Mouse (Mus musculus) kidney, embryonic 15.5 days (tissue): ENCODE data around the gene Gjb4. TPM values are rescaled to one million over a fixed set of nuclear protein-coding genes. Genes with fewer than 3 reads are reported as not detected.

Source experiments
- ATAC-seq: fragments of 200-750 bp; cut with Nextera tagmentation; replicated peaks from 2 replicates; pipeline ENCODE4 v1.8.0; 2017; ENCODE audit warnings: moderate TSS enrichment; ENCODE audit not compliant: low FRiP score
- H3K27ac ChIP-seq: fragments of 300-500 bp; sonication (generic); 2 replicates; pipeline ENCODE4 v1.5.1; 2015; ENCODE audit warnings: mild to moderate bottlenecking, inconsistent platforms
- H3K27me3 ChIP-seq: fragments of 300-500 bp; sonication (generic); 2 replicates; pipeline ENCODE4 v1.6.1; 2015; ENCODE audit warnings: inconsistent platforms
- H3K36me3 ChIP-seq: fragments of 300-500 bp; sonication (generic); 2 replicates; pipeline ENCODE4 v1.6.1; 2015; ENCODE audit warnings: inconsistent platforms
- H3K4me1 ChIP-seq: fragments of 300-500 bp; sonication (generic); 2 replicates; pipeline ENCODE4 v1.6.1; 2015; ENCODE audit warnings: inconsistent platforms
- H3K4me2 ChIP-seq: fragments of 300-500 bp; sonication (generic); 2 replicates; pipeline ENCODE4 v1.6.1; 2015; ENCODE audit warnings: moderate library complexity, mild to moderate bottlenecking, inconsistent platforms
- H3K4me3 ChIP-seq: fragments of 300-500 bp; sonication (generic); replicated peaks from 2 replicates; pipeline ENCODE4 v1.5.1; 2015; ENCODE audit warnings: mild to moderate bottlenecking, inconsistent platforms
- H3K9ac ChIP-seq: fragments of 300-500 bp; sonication (generic); 2 replicates; pipeline ENCODE4 v1.6.1; 2015; ENCODE audit warnings: mild to moderate bottlenecking, inconsistent platforms
- H3K9me3 ChIP-seq: fragments of 300-500 bp; sonication (generic); replicated peaks from 2 replicates; pipeline ENCODE4 v1.6.1; 2016; ENCODE audit warnings: inconsistent platforms
- WGBS: fragments of 180-500 bp; shearing (Covaris S2); methylation state at CpG from one replicate; pipeline ENCODE4 v1.1.7; 2015; ENCODE audit warnings: mixed read lengths; 5-methylcytosine and 5-hydroxymethylcytosine counted together
- polyA plus RNA-seq: library from polyadenylated mRNA; unstranded; fragments of >200 nt; fragmentation: Nextera tagmentation; extraction: Ambion mirVana; gene quantifications from 2 replicates; pipeline ENCODE4 v1.2.1, GENCODE M21; 2015

The Gjb4 gene
- 0.85 and 1.1 TPM in 2 replicates for polyA plus RNA-seq

GRCm38 (mm10) chr4:127353951-127354438 lies at the start of gene Gjb4:
Gene Gjb4 (minus strand): TSS chr4:127354081.
- Histone ChIP-seq H3K4me3 (no peak within 1 kb of the TSS), H3K9ac (no peak within 1 kb of the TSS)
- 50% methylated on average over 8 of the region's 8 CpGs for WGBS

GRCm38 (mm10) chr4:127402614-127403013 lies 48.7 kb upstream of the Gjb4 start:
- Histone ChIP-seq H3K4me3 (no peak overlapping the region), H3K36me3 (no peaks in the 10 kb centered on the region), H3K27ac (no peak overlapping the region), H3K4me2 (no peak overlapping the region), H3K9ac (no peak overlapping the region), H3K4me1 (no peaks in the 10 kb centered on the region), H3K9me3 (no peaks in the 10 kb centered on the region), H3K27me3 (no peaks in the 10 kb centered on the region)
- 69% methylated on average over 3 of the region's 3 CpGs for WGBS
- no peak for ATAC-seq

More at GRCm38 (mm10) chr4:127353951-127354438, at the start of gene Gjb4:
- H3K4me1 ChIP-seq, result peaks cover 40% of the 10 kb centered on the region
- H3K27me3 ChIP-seq, result peaks cover 3% of the 10 kb centered on the region; the same call in 1 of the 2 replicates
- H3K4me2 ChIP-seq, result no peak within 1 kb of the TSS
- no peak for ATAC-seq
- peak within 1 kb of the TSS; percentile 56 for H3K27ac ChIP-seq
- H3K9me3 ChIP-seq, result no peaks in the 10 kb centered on the region
- no peaks in the 10 kb centered on the region for H3K36me3 ChIP-seq

- ATAC-seq, result no peak
- H3K36me3 ChIP-seq, result no peaks in the 10 kb centered on the region
- H3K27ac ChIP-seq, result no peak overlapping the region
- H3K9me3 ChIP-seq, result no peaks in the 10 kb centered on the region
- no peak overlapping the region for H3K4me2 ChIP-seq
- H3K4me1 ChIP-seq, result no peaks in the 10 kb centered on the region
- no peak overlapping the region for H3K4me3 ChIP-seq
- no peaks in the 10 kb centered on the region for H3K27me3 ChIP-seq
- WGBS, result 89% methylated on average over 4 of the region's 4 CpGs
- no peak overlapping the region for H3K9ac ChIP-seq
Observed at GRCm38 (mm10) chr4:127402166-127402565, 48.3 kb upstream of the Gjb4 start.

DNA sequence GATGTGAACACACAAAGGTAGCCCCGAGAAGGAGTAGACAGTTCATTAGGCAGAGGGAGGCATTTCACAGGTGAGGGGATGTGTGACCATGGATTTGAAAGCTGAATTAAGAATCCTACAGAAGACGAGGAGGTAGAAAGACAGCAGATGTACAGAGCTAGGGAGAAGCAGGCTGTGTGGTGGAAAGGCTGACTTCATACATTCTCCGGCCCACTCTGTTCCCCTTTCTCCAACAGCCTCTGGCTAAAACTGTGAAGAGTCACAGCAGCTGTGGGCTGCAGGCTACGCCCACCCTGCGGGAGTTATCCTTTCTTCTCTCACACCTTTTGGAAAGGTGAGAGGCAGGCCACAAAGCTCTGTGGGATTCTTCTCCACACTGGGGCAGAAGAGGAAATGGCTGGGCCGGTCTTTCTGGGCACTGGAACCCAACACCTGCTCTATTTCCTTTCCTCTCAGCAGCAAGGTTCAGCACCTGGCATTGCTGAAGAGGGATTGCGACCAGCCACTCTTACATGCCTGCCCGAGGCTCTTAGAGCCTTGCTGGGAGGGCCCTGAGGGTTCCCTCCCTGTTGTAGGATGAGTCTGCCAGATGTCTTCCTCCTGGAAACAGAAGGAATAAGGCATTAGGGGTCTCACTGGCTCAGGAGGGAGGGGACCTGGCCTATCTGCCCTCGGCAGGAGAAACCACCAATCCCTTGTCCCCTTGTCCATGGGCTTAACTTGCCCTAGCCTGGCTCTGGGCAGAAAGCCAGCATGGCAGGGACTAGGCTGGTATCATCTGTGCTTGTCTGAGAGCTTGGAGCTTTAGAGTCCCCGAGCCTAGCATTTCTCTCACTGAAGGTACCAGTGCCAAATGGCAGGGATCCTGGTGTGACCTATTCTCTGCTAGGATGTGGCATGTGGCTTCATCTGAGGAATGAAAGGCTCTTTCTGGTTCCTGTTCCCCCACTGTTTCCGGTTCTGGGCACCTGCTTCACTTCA lies 46.6 kb upstream of the Gjb4 start:
- 57% methylated on average over 11 of the region's 11 CpGs for WGBS
- Histone ChIP-seq H3K27ac (no peak overlapping the region), H3K4me3 (no peak overlapping the region), H3K4me1 (no peaks in the 10 kb centered on the region), H3K9ac (no peak overlapping the region), H3K4me2 (no peak overlapping the region), H3K36me3 (no peaks in the 10 kb centered on the region), H3K27me3 (no peaks in the 10 kb centered on the region), H3K9me3 (no peaks in the 10 kb centered on the region)
- no peak for ATAC-seq

DNA sequence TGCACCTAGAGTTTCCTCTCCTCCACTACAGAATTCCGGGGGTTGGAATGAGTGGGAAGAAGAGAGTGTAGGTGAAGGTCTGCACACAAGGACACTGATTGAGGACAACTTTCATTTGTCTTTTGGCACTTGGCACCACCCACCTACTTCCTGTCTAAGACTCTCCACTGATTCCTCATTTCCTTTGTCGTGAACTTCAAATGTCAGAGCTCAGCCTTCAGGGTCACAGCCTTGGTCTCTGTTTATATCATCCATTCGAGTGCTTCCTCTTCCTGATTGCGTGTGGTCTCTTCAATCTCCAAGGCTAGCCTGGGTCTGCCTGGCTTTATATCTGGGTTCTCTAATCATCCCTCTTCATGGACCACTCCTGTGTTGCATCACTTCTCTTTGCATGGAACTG lies 41.7 kb upstream of the Gjb4 start:
- H3K4me2 ChIP-seq, result no peak overlapping the region
- WGBS, result 58% methylated on average over 4 of the region's 4 CpGs
- no peak for ATAC-seq

GRCm38 (mm10) chr4:127389645-127390044 lies 35.8 kb upstream of the Gjb4 start:
- Histone ChIP-seq H3K4me1 (peaks cover 4% of the 10 kb centered on the region; the same call in 1 of the 2 replicates), H3K27me3 (0 out of 2 replicates have a peak, but pooled peaks cover 5% of the 10 kb centered on the region), H3K27ac (no peak overlapping the region), H3K36me3 (no peaks in the 10 kb centered on the region), H3K4me3 (no peak overlapping the region), H3K9me3 (no peaks in the 10 kb centered on the region), H3K4me2 (no peak overlapping the region), H3K9ac (no peak overlapping the region)
- ATAC-seq, result no peak
- 23% methylated on average over 13 of the region's 13 CpGs for WGBS

More for the DNA sequence above, 41.7 kb upstream of the Gjb4 start:
- H3K36me3 ChIP-seq, result no peaks in the 10 kb centered on the region
- no peak overlapping the region for H3K9ac ChIP-seq
- no peaks in the 10 kb centered on the region for H3K4me1 ChIP-seq
- H3K27me3 ChIP-seq, result no peaks in the 10 kb centered on the region
- H3K27ac ChIP-seq, result no peak overlapping the region
- H3K4me3 ChIP-seq, result no peak overlapping the region
- no peaks in the 10 kb centered on the region for H3K9me3 ChIP-seq

- Histone ChIP-seq H3K36me3 (no peaks in the 10 kb centered on the region), H3K27ac (no peak overlapping the region), H3K4me1 (peaks cover 10% of the 10 kb centered on the region; the same call in 1 of the 2 replicates), H3K9me3 (no peaks in the 10 kb centered on the region), H3K4me2 (no peak overlapping the region), H3K9ac (no peak overlapping the region), H3K27me3 (no peaks in the 10 kb centered on the region), H3K4me3 (no peak overlapping the region)
- WGBS, result 32% methylated on average over 4 of the region's 4 CpGs
- ATAC-seq, result no peak
Observed at GRCm38 (mm10) chr4:127377344-127377743, 23.5 kb upstream of the Gjb4 start.

GRCm38 (mm10) chr4:127375541-127376177 lies 21.8 kb upstream of the Gjb4 start:
- H3K4me2 ChIP-seq, result peak overlapping the region; percentile 28; the same call in 1 of the 2 replicates
- no peak overlapping the region for H3K9ac ChIP-seq
- H3K36me3 ChIP-seq, result no peaks in the 10 kb centered on the region
- ATAC-seq, result peak; percentile 59; the same call in 1 of the 2 replicates
- peak overlapping the region; percentile 41; the same call in 1 of the 2 replicates for H3K27ac ChIP-seq
- no peaks in the 10 kb centered on the region for H3K27me3 ChIP-seq
- H3K4me1 ChIP-seq, result peaks cover 10% of the 10 kb centered on the region; the same call in 1 of the 2 replicates
- 57% methylated on average over 17 of the region's 17 CpGs for WGBS
- H3K9me3 ChIP-seq, result no peaks in the 10 kb centered on the region
- H3K4me3 ChIP-seq, result no peak overlapping the region

DNA sequence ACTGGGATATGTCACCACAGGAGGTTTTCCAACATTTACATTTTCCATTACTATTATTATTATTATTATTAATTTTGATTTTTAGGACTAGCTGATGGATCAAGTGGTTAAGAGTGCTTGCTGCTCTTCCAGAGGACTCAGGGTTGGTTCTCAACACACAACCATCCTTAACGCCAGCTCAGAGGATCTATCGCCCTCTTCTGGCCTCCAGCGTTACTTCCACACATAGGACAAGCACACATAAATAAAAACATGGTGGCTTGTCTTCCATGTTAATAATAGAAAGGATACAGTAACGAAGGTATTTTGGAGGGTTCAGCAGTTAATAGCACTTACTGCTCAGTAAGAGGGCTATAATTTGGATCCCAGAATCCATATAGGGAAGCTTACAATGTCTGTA lies 20.8 kb upstream of the Gjb4 start:
- Histone ChIP-seq H3K36me3 (no peaks in the 10 kb centered on the region), H3K9me3 (no peaks in the 10 kb centered on the region), H3K4me3 (no peak overlapping the region), H3K27ac (no peak overlapping the region), H3K4me1 (peaks cover 10% of the 10 kb centered on the region; the same call in 1 of the 2 replicates), H3K9ac (no peak overlapping the region), H3K4me2 (no peak overlapping the region), H3K27me3 (no peaks in the 10 kb centered on the region)
- WGBS, result 87% methylated on average over 4 of the region's 4 CpGs
- no peak for ATAC-seq

DNA sequence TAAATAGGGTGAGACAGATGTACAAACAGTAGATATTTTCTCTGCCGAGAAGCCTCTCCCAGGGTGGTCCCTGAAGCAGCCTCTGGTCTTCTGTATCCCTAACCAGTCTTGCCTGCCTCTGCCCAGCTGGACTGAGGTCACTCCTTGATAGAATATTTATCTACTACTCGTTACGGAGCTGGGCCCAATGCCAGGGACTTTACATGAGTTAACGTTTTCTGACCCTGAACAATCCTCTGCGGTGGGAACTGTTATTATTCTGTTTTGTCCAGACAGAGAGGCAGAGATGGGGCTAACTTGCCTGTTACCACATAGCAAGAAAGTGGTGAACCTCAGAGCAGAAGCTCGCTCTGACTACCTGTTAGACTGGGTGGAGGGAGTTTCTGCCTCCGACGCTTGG lies 19.6 kb upstream of the Gjb4 start:
- Histone ChIP-seq H3K9me3 (no peaks in the 10 kb centered on the region), H3K4me3 (no peak overlapping the region), H3K27ac (no peak overlapping the region), H3K27me3 (peaks cover 4% of the 10 kb centered on the region), H3K36me3 (no peaks in the 10 kb centered on the region), H3K4me1 (peaks cover 14% of the 10 kb centered on the region; the same call in 1 of the 2 replicates), H3K4me2 (no peak overlapping the region), H3K9ac (no peak overlapping the region)
- 39% methylated on average over 8 of the region's 8 CpGs for WGBS
- ATAC-seq, result no peak

- Histone ChIP-seq H3K27ac (no peak overlapping the region), H3K4me3 (no peak overlapping the region), H3K4me1 (peaks cover 15% of the 10 kb centered on the region; the same call in 1 of the 2 replicates), H3K36me3 (no peaks in the 10 kb centered on the region), H3K4me2 (no peak overlapping the region), H3K27me3 (peaks cover 4% of the 10 kb centered on the region), H3K9ac (no peak overlapping the region), H3K9me3 (no peaks in the 10 kb centered on the region)
- ATAC-seq, result no peak
- 72% methylated on average over 5 of the region's 5 CpGs for whole genome bisulfite sequencing
Observed at GRCm38 (mm10) chr4:127371546-127371945, 17.7 kb upstream of the Gjb4 start.

GRCm38 (mm10) chr4:127370447-127370846 lies 16.6 kb upstream of the Gjb4 start:
- no peak for ATAC-seq
- WGBS, result 39% methylated on average over 2 of the region's 2 CpGs
- H3K36me3 ChIP-seq, result no peaks in the 10 kb centered on the region
- no peaks in the 10 kb centered on the region for H3K9me3 ChIP-seq
- H3K27ac ChIP-seq, result no peak overlapping the region
- peaks cover 19% of the 10 kb centered on the region for H3K4me1 ChIP-seq
- H3K27me3 ChIP-seq, result peaks cover 4% of the 10 kb centered on the region
- H3K9ac ChIP-seq, result no peak overlapping the region
- H3K4me2 ChIP-seq, result no peak overlapping the region
- no peak overlapping the region for H3K4me3 ChIP-seq
